Mouse (Mus musculus) liver, embryonic 11.5 days (tissue): ENCODE measurements around the gene Fam240b. TPM values are rescaled to one million over a fixed set of nuclear protein-coding genes. Genes with fewer than 3 reads are reported as not detected.
A peak's percentile ranks its signal among the peaks of the same experiment; 100 is the strongest.
"Not testable (repeated sequence)": the region's sequence is repeated elsewhere in the genome, so short reads cannot be mapped to it uniquely, and the experiment has no call there.

ENCODE experiments used
- ATAC-seq: fragments of 200-750 bp; cut with Nextera tagmentation; replicated peaks from 2 replicates; pipeline ENCODE4 v1.8.0; 2017; ENCODE audit warnings: moderate number of reproducible peaks, mild to moderate bottlenecking, moderate TSS enrichment, moderate library complexity; ENCODE audit not compliant: low FRiP score
- DNase-seq: peaks from one replicate; pipeline ENCODE4 v3.0.0-alpha.2; 2017; ENCODE audit warnings: low spot score
- H3K27ac ChIP-seq: fragments of 300-500 bp; sonication (generic); 2 replicates; pipeline ENCODE4 v1.5.1; 2014; ENCODE audit warnings: mild to moderate bottlenecking, low read depth, low read length, control low read depth
- H3K27me3 ChIP-seq: fragments of 300-500 bp; sonication (generic); replicated peaks from 2 replicates; pipeline ENCODE4 v1.6.1; 2014; ENCODE audit warnings: low read length, mixed read lengths; ENCODE audit not compliant: control insufficient read depth, insufficient read depth
- H3K36me3 ChIP-seq: fragments of 300-500 bp; sonication (generic); 2 replicates; pipeline ENCODE4 v1.6.1; 2014; ENCODE audit warnings: mild to moderate bottlenecking, low read length, moderate library complexity, mixed read lengths; ENCODE audit not compliant: control insufficient read depth, insufficient read depth
- H3K4me1 ChIP-seq: fragments of 300-500 bp; sonication (generic); replicated peaks from 2 replicates; pipeline ENCODE4 v1.6.1; 2014; ENCODE audit warnings: low read length, mixed read lengths; ENCODE audit not compliant: control insufficient read depth, insufficient read depth
- H3K4me2 ChIP-seq: fragments of 300-500 bp; sonication (generic); 2 replicates; pipeline ENCODE4 v1.6.1; 2014; ENCODE audit warnings: mild to moderate bottlenecking, control low read depth, moderate library complexity
- H3K4me3 ChIP-seq: fragments of 300-500 bp; sonication (generic); 2 replicates; pipeline ENCODE4 v1.5.1; 2014; ENCODE audit warnings: low read depth, low read length, control low read depth
- H3K9ac ChIP-seq: fragments of 300-500 bp; sonication (generic); 2 replicates; pipeline ENCODE4 v1.6.1; 2014; ENCODE audit warnings: low read depth, low read length, control low read depth
- H3K9me3 ChIP-seq: fragments of 300-500 bp; sonication (generic); 2 replicates; pipeline ENCODE4 v1.6.1; 2016; ENCODE audit warnings: low read length, inconsistent platforms, mixed read lengths; ENCODE audit not compliant: control insufficient read depth
- WGBS: fragments of 180-500 bp; shearing (Covaris S2); extraction: QIAGEN DNeasy Blood & Tissue Kit; methylation state at CpG from one replicate; pipeline ENCODE4 v1.1.7; 2014; 5-methylcytosine and 5-hydroxymethylcytosine counted together
- polyA plus RNA-seq: library from polyadenylated mRNA; unstranded; fragments of >200 nt; fragmentation: Nextera tagmentation; extraction: Ambion mirVana; gene quantifications from 2 replicates; pipeline ENCODE4 v1.2.1, GENCODE M21; 2014

Fam240b gene
- polyA plus RNA-seq, 1 experiment from 2014 or later, result not detected

- Histone ChIP-seq H3K4me2 (no peak overlapping the region), H3K27ac (no peak overlapping the region), H3K9me3 (no peaks in the 10 kb centered on the region), H3K27me3 (no peaks in the 10 kb centered on the region), H3K9ac (no peak overlapping the region), H3K4me1 (no peaks in the 10 kb centered on the region), H3K4me3 (no peak overlapping the region), H3K36me3 (no peaks in the 10 kb centered on the region)
- ATAC-seq (no peak), DNase-seq (no peak)
- 66% methylated on average over 3 of the region's 3 CpGs for WGBS
Observed at GRCm38 (mm10) chr13:64479960-64480359, 17.6 kb downstream of the Fam240b start.

GRCm38 (mm10) chr13:64477968-64478367, 19.6 kb downstream of the Fam240b start:
- no peaks in the 10 kb centered on the region for H3K27me3 ChIP-seq
- WGBS, result 74% methylated on average over 4 of the region's 4 CpGs
- ATAC-seq, result no peak
- no peak overlapping the region for H3K4me2 ChIP-seq
- DNase-seq, result no peak
- H3K27ac ChIP-seq, result no peak overlapping the region
- H3K9ac ChIP-seq, result no peak overlapping the region
- H3K4me1 ChIP-seq, result no peaks in the 10 kb centered on the region
- H3K36me3 ChIP-seq, result no peaks in the 10 kb centered on the region
- H3K4me3 ChIP-seq, result no peak overlapping the region
- H3K9me3 ChIP-seq, result no peaks in the 10 kb centered on the region

- Histone ChIP-seq H3K4me2 (no peak overlapping the region), H3K9ac (no peak overlapping the region), H3K27me3 (no peaks in the 10 kb centered on the region), H3K4me3 (no peak overlapping the region), H3K4me1 (no peaks in the 10 kb centered on the region), H3K36me3 (no peaks in the 10 kb centered on the region), H3K27ac (no peak overlapping the region), H3K9me3 (no peaks in the 10 kb centered on the region)
- WGBS, result 71% methylated on average over 6 of the region's 6 CpGs
- ATAC-seq (no peak), DNase-seq (no peak)
Observed at GRCm38 (mm10) chr13:64467886-64468285, 29.7 kb downstream of the Fam240b start.

GRCm38 (mm10) chr13:64465166-64465565, 32.4 kb downstream of the Fam240b start:
- no peak overlapping the region for H3K4me3 ChIP-seq
- WGBS, result 70% methylated on average over 9 of the region's 9 CpGs
- H3K4me1 ChIP-seq, result no peaks in the 10 kb centered on the region
- no peak overlapping the region for H3K4me2 ChIP-seq
- H3K36me3 ChIP-seq, result no peaks in the 10 kb centered on the region
- H3K27me3 ChIP-seq, result no peaks in the 10 kb centered on the region
- no peak for ATAC-seq
- H3K9ac ChIP-seq, result no peak overlapping the region
- no peak for DNase-seq
- no peak overlapping the region for H3K27ac ChIP-seq
- no peaks in the 10 kb centered on the region for H3K9me3 ChIP-seq

- H3K9me3 ChIP-seq, result no peaks in the 10 kb centered on the region
- H3K4me2 ChIP-seq, result no peak overlapping the region
- 76% methylated on average over 2 of the region's 2 CpGs for WGBS
- H3K27ac ChIP-seq, result no peak overlapping the region
- DNase-seq, result no peak
- no peak for ATAC-seq
- no peak overlapping the region for H3K9ac ChIP-seq
- no peak overlapping the region for H3K4me3 ChIP-seq
- H3K36me3 ChIP-seq, result no peaks in the 10 kb centered on the region
- H3K4me1 ChIP-seq, result no peaks in the 10 kb centered on the region
- H3K27me3 ChIP-seq, result no peaks in the 10 kb centered on the region
Observed at GRCm38 (mm10) chr13:64462581-64462980, 35.0 kb downstream of the Fam240b start.

GRCm38 (mm10) chr13:64458181-64458580, 39.4 kb downstream of the Fam240b start:
- Histone ChIP-seq H3K9me3 (no peaks in the 10 kb centered on the region), H3K27me3 (no peaks in the 10 kb centered on the region), H3K4me3 (no peak overlapping the region), H3K36me3 (no peaks in the 10 kb centered on the region), H3K4me1 (no peaks in the 10 kb centered on the region), H3K9ac (no peak overlapping the region), H3K27ac (no peak overlapping the region), H3K4me2 (no peak overlapping the region)
- DNase-seq (no peak), ATAC-seq (no peak)
- WGBS, result 89% methylated on average over 14 of the region's 14 CpGs

- not testable (repeated sequence) for H3K36me3 ChIP-seq, H3K4me3 ChIP-seq, DNase-seq, H3K27ac ChIP-seq, H3K9me3 ChIP-seq, H3K9ac ChIP-seq, H3K27me3 ChIP-seq, H3K4me2 ChIP-seq, H3K4me1 ChIP-seq
- whole genome bisulfite sequencing, result 73% methylated on average over 19 of the region's 19 CpGs
- ATAC-seq, result peak; percentile 90
Observed at GRCm38 (mm10) chr13:64457225-64457978, 40.2 kb downstream of the Fam240b start.

GRCm38 (mm10) chr13:64450001-64450794, 47.4 kb downstream of the Fam240b start:
- Histone ChIP-seq H3K9ac (no peak overlapping the region), H3K27ac (no peak overlapping the region)
- ATAC-seq, result peak; percentile 81

More at GRCm38 (mm10) chr13:64450001-64450794, 47.4 kb downstream of the Fam240b start:
- H3K27me3 ChIP-seq, result no peaks in the 10 kb centered on the region
- H3K4me3 ChIP-seq, result no peak overlapping the region
- H3K4me2 ChIP-seq, result no peak overlapping the region
- H3K9me3 ChIP-seq, result no peaks in the 10 kb centered on the region
- DNase-seq, result no peak
- H3K4me1 ChIP-seq, result no peaks in the 10 kb centered on the region; the same call in 1 of the 2 replicates
- no peaks in the 10 kb centered on the region for H3K36me3 ChIP-seq
- 65% methylated on average over 7 of the region's 7 CpGs for WGBS
